Mouse (Mus musculus) spleen, adult 2 months (tissue): Measurements from ENCODE around the gene Cped1.

ENCODE experiments used
- CTCF ChIP-seq: fragments of 200-500 bp; IDR thresholded peaks from 2 replicates; pipeline ENCODE4 v1.5.1; 2011; ENCODE audit warnings: mild to moderate bottlenecking, inconsistent platforms; ENCODE audit not compliant: insufficient read depth, insufficient read length, insufficient replicate concordance; ENCODE audit errors: extremely low read depth
- POLR2A ChIP-seq: fragments of 200-500 bp; IDR thresholded peaks from 2 replicates; pipeline ENCODE4 v1.6.1; 2011; ENCODE audit warnings: low read depth, low read length, inconsistent platforms

- TF ChIP-seq CTCF (no peak), POLR2A (no peak)
These were observed 220.0 kb downstream of the Cped1 start for GRCm38 (mm10) chr6:22205751-22206121.
